Mouse (Mus musculus): ENCODE measurements around the gene Gpc1. TPM values are rescaled to one million over a fixed set of nuclear protein-coding genes. Genes with fewer than 3 reads are reported as not detected.

Gpc1 gene
- polyA plus RNA-seq, 1 experiment from 2014 or later = 14.5 TPM

DNA sequence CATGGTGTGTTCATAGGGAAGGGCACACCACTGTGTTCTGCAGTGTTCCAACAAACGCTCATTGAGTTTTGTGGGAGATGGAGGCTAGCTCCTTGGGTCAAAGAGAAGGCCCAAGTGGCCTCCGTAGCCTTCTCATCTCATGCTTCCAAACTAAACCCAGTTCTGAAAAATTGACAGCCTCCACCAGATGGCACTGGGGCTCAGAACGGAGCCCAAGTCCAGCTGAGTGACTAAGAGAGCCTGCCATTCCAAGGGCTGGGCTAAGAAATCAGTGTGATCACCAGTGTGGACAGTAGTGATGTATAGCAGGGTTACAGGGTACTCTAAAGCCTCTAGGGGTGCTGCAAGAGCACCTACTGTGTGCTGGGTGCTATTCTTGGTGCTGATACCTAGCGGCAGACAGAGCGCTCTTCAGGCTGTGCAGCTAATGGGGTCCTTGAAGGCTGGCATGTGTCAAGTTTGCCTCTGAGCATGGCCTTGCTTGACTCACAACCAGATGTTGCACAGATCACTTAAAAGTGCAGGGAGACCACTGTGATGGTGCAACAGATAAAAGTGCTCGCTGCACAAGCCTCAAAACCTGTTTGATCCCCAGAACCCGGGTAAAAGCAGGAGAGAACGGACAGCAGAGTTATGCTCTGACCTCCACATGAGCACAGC, 8.9 kb downstream of the Gpc1 start:
- H3K4me3 ChIP-seq (ENCODE audit: low read depth, low read length) = no peak overlapping the region
- H3K27ac ChIP-seq (ENCODE audit: low read depth, low read length) = no peak overlapping the region
- H3K36me3 ChIP-seq (ENCODE audit: control insufficient read depth, insufficient read depth, low read length) = no peaks in the 10 kb centered on the region
- no peaks in the 10 kb centered on the region for H3K9me3 ChIP-seq (ENCODE audit: control insufficient read depth, low read length)
- H3K9ac ChIP-seq (ENCODE audit: low read depth, low read length) = no peak overlapping the region
- H3K4me1 ChIP-seq (replicated peaks; ENCODE audit: control insufficient read depth, insufficient read depth, low read length) = no peaks in the 10 kb centered on the region
- H3K27me3 ChIP-seq (replicated peaks; ENCODE audit: control insufficient read depth, insufficient read depth, low read length) = no peaks in the 10 kb centered on the region
- 82% methylated on average over 8 of the region's 8 CpGs for WGBS
- no peak overlapping the region for H3K4me2 ChIP-seq
- DNase-seq (ENCODE audit: low spot score) = no peak
- no peak for ATAC-seq (replicated peaks; ENCODE audit: low FRiP score)

DNA sequence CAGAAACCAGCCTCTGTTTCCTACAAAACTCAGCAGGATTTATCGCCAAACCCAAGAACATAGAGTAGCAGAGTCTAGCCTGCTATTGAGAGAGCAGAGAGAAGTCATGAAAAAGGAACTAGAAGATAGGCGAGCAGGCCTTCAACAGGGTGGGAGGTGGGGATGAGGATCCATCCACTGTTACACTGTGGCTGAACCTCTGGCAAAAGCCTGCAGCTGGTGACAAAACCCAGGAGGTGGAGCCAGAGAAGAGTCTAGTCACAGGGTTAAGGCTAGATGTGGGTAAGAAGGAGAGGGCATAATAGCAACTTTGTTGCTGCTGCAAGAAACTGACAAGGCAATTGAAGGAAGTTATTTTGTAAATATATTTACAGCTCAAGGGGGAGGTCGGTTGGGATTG, 10.0 kb downstream of the Gpc1 start:
- Histone ChIP-seq H3K36me3 (ENCODE audit: control insufficient read depth, insufficient read depth, low read length) (no peaks in the 10 kb centered on the region), H3K4me2 (no peak overlapping the region), H3K27ac (ENCODE audit: low read depth, low read length) (no peak overlapping the region), H3K27me3 (replicated peaks; ENCODE audit: control insufficient read depth, insufficient read depth, low read length) (no peaks in the 10 kb centered on the region), H3K9me3 (ENCODE audit: control insufficient read depth, low read length) (no peaks in the 10 kb centered on the region), H3K4me1 (replicated peaks; ENCODE audit: control insufficient read depth, insufficient read depth, low read length) (no peaks in the 10 kb centered on the region), H3K4me3 (ENCODE audit: low read depth, low read length) (no peak overlapping the region), H3K9ac (ENCODE audit: low read depth, low read length) (no peak overlapping the region)
- 57% methylated on average over 3 of the region's 3 CpGs for WGBS
- no peak for DNase-seq (ENCODE audit: low spot score)
- ATAC-seq (replicated peaks; ENCODE audit: low FRiP score) = no peak

DNA sequence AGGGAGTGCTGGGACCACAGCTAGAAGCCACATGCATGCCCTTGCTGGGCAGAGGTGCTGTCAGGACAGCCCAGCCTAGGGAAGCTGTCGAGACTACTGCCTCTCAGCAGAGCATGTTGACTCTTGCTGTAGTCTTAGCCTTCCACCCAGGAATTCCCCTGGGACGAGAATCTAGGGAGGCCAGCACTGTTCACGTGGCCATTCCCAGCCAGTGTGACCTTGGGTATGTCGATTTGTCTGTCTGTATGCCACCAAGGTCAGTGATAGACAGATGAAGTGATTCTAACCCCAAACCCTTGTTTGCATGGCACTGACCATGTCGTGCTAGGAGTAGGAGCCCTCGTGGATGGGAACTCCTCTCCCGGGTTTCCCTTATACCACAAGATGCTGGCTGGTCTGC, 14.4 kb downstream of the Gpc1 start:
- no peak for DNase-seq (ENCODE audit: low spot score)
- ATAC-seq (replicated peaks; ENCODE audit: low FRiP score) = no peak
- H3K36me3 ChIP-seq (ENCODE audit: control insufficient read depth, insufficient read depth, low read length) = no peaks in the 10 kb centered on the region
- no peak overlapping the region for H3K27ac ChIP-seq (ENCODE audit: low read depth, low read length)
- H3K4me2 ChIP-seq = no peak overlapping the region
- peaks cover 22% of the 10 kb centered on the region for H3K27me3 ChIP-seq (replicated peaks; ENCODE audit: control insufficient read depth, insufficient read depth, low read length)
- H3K4me1 ChIP-seq (replicated peaks; ENCODE audit: control insufficient read depth, insufficient read depth, low read length) = peaks cover 2% of the 10 kb centered on the region
- no peak overlapping the region for H3K9ac ChIP-seq (ENCODE audit: low read depth, low read length)
- no peaks in the 10 kb centered on the region for H3K9me3 ChIP-seq (ENCODE audit: control insufficient read depth, low read length)
- WGBS = 60% methylated on average over 7 of the region's 7 CpGs
- no peak overlapping the region for H3K4me3 ChIP-seq (ENCODE audit: low read depth, low read length)

DNA sequence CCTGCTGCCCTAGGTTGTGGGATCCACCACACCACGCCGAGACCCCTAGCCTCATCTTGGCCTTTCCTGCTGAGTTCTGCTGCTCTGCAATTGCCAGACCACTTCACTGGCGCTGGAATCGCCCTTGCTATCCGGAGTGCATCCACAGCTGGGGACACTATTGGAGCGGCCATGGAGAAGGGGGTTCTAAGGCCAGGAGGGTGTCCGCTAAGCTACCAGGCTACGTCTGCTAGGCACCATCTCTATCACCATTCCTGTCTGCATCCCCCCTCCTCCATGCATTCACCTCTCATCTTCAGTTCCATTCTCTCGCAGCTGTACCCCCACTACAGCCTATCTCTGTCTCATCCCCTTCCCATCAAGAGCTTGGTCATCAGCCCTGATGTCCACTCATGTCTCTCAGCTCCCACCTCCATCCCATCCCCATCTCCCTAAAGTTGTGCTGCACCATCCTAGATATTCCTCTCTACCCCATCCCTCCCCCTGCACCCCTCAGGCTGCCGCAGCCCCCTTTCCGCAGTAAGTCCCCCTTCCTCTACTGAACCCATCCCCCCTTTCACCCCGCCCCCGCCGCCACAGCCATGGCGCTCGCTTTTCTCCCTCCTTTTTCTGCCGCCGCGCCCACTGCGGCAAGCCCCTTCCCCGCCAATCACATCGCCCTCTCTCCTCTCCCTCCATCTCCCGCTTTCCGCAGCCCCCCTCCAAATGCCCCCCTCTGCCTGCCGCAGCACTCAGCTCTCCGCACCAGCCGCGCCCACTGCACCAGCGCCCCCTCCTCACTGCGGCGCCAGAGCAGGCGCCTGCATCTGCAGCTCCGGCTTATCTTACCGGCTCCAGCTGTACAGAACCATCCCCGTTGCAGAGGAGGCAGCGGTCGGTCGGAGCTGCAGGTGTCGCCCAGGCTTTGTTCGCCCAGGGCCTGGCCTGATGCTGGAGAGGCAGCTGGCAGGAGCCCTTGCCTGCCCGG, 16.7 kb downstream of the Gpc1 start:
- no peak for ATAC-seq (replicated peaks; ENCODE audit: low FRiP score)
- WGBS = 7% methylated on average over 40 of the region's 41 CpGs
- Histone ChIP-seq H3K9ac (ENCODE audit: low read depth, low read length) (no peak overlapping the region), H3K36me3 (ENCODE audit: control insufficient read depth, insufficient read depth, low read length) (no peaks in the 10 kb centered on the region), H3K4me1 (replicated peaks; ENCODE audit: control insufficient read depth, insufficient read depth, low read length) (peaks cover 2% of the 10 kb centered on the region), H3K27ac (ENCODE audit: low read depth, low read length) (no peak overlapping the region), H3K4me2 (peak overlapping the region; percentile 41), H3K4me3 (ENCODE audit: low read depth, low read length) (peak overlapping the region; percentile 1; the same call in 1 of the 2 replicates), H3K27me3 (replicated peaks; ENCODE audit: control insufficient read depth, insufficient read depth, low read length) (peaks cover 22% of the 10 kb centered on the region), H3K9me3 (ENCODE audit: control insufficient read depth, low read length) (no peaks in the 10 kb centered on the region)
- DNase-seq (ENCODE audit: low spot score) = peak; percentile 49

DNA sequence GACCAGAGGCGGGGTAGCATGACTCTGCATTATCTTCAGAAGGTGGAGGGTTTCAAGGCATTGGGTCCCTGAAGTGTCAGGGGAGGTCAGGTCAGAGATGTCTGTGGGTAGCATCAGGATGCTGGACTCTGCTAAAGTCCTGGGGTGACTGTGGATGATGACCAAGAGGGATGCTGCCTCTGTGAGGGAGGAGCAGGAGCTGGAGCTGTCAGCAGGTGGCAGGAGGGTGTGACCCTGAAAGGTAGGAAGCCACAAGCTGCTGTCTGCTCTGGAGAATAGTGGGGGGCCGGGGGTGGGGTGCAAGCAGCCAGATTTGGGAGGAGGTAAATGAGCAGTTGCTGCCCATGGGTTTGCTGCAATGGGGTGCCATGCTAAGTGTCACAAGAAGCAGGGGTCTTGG, 18.0 kb downstream of the Gpc1 start:
- 57% methylated on average over 2 of the region's 2 CpGs for WGBS
- no peaks in the 10 kb centered on the region for H3K9me3 ChIP-seq (ENCODE audit: control insufficient read depth, low read length)
- DNase-seq (ENCODE audit: low spot score) (no peak), ATAC-seq (replicated peaks; ENCODE audit: low FRiP score) (no peak)
- peaks cover 2% of the 10 kb centered on the region for H3K4me1 ChIP-seq (replicated peaks; ENCODE audit: control insufficient read depth, insufficient read depth, low read length)
- H3K4me3 ChIP-seq (ENCODE audit: low read depth, low read length) = no peak overlapping the region
- H3K36me3 ChIP-seq (ENCODE audit: control insufficient read depth, insufficient read depth, low read length) = no peaks in the 10 kb centered on the region
- no peak overlapping the region for H3K9ac ChIP-seq (ENCODE audit: low read depth, low read length)
- H3K4me2 ChIP-seq = no peak overlapping the region
- no peak overlapping the region for H3K27ac ChIP-seq (ENCODE audit: low read depth, low read length)
- H3K27me3 ChIP-seq (replicated peaks; ENCODE audit: control insufficient read depth, insufficient read depth, low read length) = peaks cover 22% of the 10 kb centered on the region

DNA sequence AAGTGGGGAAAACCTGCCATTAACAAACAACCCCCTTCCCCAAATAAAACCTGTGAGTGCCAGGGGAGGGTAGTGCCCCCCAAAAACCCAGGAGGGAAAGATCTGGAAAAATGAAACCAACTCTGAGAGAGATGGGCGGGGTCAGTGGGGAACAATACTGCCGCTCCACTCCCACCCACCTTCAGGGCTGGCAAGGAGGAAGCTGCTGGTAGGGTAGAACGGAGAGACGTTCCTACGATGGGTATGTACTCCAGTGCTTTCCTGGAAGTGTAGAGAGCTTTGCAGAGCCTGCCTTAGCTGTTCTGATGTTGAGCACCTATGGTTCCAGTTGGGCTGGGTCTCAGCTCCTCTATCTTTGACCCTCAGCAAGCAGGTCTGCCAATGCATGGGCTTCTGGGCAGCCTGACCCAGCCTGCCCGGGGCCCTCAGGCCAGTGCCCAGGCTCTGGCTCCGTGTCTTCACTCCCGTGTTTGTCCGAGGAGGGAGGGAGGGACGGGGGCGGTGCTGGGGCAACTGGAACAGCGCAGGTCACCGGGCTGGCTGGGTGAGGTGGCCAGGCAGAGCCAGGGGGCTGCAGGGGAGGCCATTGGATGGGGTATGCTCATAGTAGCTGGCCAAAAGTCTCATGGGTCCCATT, 18.6 kb downstream of the Gpc1 start:
- Histone ChIP-seq H3K9me3 (ENCODE audit: control insufficient read depth, low read length) (no peaks in the 10 kb centered on the region), H3K27me3 (replicated peaks; ENCODE audit: control insufficient read depth, insufficient read depth, low read length) (peaks cover 22% of the 10 kb centered on the region), H3K36me3 (ENCODE audit: control insufficient read depth, insufficient read depth, low read length) (no peaks in the 10 kb centered on the region), H3K4me1 (replicated peaks; ENCODE audit: control insufficient read depth, insufficient read depth, low read length) (peaks cover 2% of the 10 kb centered on the region), H3K4me2 (no peak overlapping the region), H3K9ac (ENCODE audit: low read depth, low read length) (no peak overlapping the region), H3K27ac (ENCODE audit: low read depth, low read length) (no peak overlapping the region), H3K4me3 (ENCODE audit: low read depth, low read length) (no peak overlapping the region)
- no peak for ATAC-seq (replicated peaks; ENCODE audit: low FRiP score)
- 53% methylated on average over 13 of the region's 13 CpGs for WGBS
- no peak for DNase-seq (ENCODE audit: low spot score)

DNA sequence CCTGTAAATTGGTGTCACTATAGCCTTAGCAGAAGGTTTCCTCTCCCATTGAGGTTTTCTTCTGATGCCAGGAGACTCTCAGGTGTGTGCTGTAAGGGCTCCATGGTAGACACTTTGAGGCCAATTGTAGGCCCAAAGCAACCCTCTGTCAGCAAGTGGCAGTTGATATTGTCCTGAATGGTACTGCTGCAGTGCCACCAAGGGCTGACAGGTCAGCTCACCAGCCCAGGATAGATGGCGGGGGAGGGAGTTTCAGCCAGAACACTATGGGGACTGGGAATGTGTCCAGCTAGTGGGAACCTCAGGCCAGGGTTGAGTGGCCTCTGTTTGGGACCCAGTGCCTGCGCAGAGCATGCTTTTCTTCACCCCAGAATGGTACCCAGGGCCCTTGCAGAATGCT, 21.0 kb downstream of the Gpc1 start:
- H3K27ac ChIP-seq (ENCODE audit: low read depth, low read length) = no peak overlapping the region
- WGBS = 74% methylated on average over 2 of the region's 2 CpGs
- H3K4me1 ChIP-seq (replicated peaks; ENCODE audit: control insufficient read depth, insufficient read depth, low read length) = peaks cover 2% of the 10 kb centered on the region
- no peak overlapping the region for H3K4me2 ChIP-seq
- H3K9ac ChIP-seq (ENCODE audit: low read depth, low read length) = no peak overlapping the region
- no peaks in the 10 kb centered on the region for H3K9me3 ChIP-seq (ENCODE audit: control insufficient read depth, low read length)
- DNase-seq (ENCODE audit: low spot score) (no peak), ATAC-seq (replicated peaks; ENCODE audit: low FRiP score) (no peak)
- peaks cover 17% of the 10 kb centered on the region for H3K27me3 ChIP-seq (replicated peaks; ENCODE audit: control insufficient read depth, insufficient read depth, low read length)
- no peak overlapping the region for H3K4me3 ChIP-seq (ENCODE audit: low read depth, low read length)
- H3K36me3 ChIP-seq (ENCODE audit: control insufficient read depth, insufficient read depth, low read length) = no peaks in the 10 kb centered on the region; the same call in 1 of the 2 replicates

DNA sequence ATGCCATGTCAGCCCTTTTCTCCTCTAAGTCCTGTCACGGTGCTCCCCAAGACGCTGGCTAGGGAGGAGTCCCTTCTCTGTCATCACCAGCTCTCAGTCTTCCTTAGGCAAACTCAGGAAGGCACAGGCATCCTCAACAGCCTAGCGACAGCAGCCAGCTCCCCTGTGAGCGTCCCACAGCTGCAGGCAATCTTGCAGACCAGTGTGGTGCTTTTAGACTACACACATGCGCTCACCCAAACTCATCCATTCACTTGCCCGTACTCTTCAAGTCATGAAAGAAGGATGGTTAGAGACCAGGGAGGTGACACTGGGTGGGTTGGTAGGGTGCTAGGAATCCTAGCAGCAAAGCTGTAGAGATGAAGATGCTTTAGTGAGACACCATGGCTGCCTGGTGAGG, 30.1 kb downstream of the Gpc1 start:
- H3K27ac ChIP-seq (ENCODE audit: low read depth, low read length) = no peak overlapping the region
- 73% methylated on average over 6 of the region's 6 CpGs for WGBS
- no peak overlapping the region for H3K4me2 ChIP-seq
- no peaks in the 10 kb centered on the region for H3K27me3 ChIP-seq (replicated peaks; ENCODE audit: control insufficient read depth, insufficient read depth, low read length)
- H3K9ac ChIP-seq (ENCODE audit: low read depth, low read length) = no peak overlapping the region
- H3K4me1 ChIP-seq (replicated peaks; ENCODE audit: control insufficient read depth, insufficient read depth, low read length) = no peaks in the 10 kb centered on the region
- ATAC-seq (replicated peaks; ENCODE audit: low FRiP score) = no peak
- H3K36me3 ChIP-seq (ENCODE audit: control insufficient read depth, insufficient read depth, low read length) = peaks cover 2% of the 10 kb centered on the region; the same call in 1 of the 2 replicates
- no peak for DNase-seq (ENCODE audit: low spot score)
- H3K4me3 ChIP-seq (ENCODE audit: low read depth, low read length) = no peak overlapping the region
- H3K9me3 ChIP-seq (ENCODE audit: control insufficient read depth, low read length) = no peaks in the 10 kb centered on the region

All from liver, embryonic 11.5 days (tissue).